In the genomic region with DNA sequence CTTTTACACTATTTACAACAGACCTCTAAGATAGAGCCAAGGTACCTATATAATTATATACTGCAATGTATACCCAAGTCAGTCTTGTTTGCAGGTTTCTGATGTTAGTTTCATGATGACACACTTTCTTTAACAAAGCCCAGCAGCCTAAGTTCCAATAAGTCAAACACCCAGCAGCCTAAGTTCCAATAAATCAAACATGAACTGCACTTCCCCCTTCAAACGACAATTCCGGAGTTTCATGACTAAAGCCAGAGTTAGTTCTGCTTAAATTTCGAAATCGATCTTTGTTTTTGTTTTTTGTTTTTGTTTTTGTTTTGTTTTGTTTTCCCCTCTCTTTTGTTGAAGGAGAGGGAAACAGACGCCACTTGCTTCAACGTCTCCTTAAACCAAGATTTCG, we compare ENCODE assay signal across 10 mouse cellular contexts. TPM values are rescaled to one million over a fixed set of nuclear protein-coding genes. Genes with fewer than 3 reads are reported as not detected.
DNase-seq lines count a peak whose midpoint lies in the region; ATAC-seq and TF ChIP-seq lines count a peak whose summit lies in the region.
"Had no signal": no experiment of that assay in that cellular context is flagged by ENCODE, and none has a peak within 500 bp of the region (broad histone marks: within the 10 kb centered on the region; RNA-seq: fewer than 3 reads in every experiment).

No protein-coding gene starts in this region.

- intact Hi-C loops in heart, postnatal 25 days (cut with DNase I): no loop called here
- intact Hi-C loops in left cerebral cortex, postnatal 36 days (cut with DNase I): no loop called here

- H3K4me3 ChIP-seq in heart, embryonic 11.5 days (ENCODE audit: low read depth, low read length): no peak overlapping the region
- peak overlapping the region; percentile 1; the same call in 1 of the 2 replicates for H3K4me3 ChIP-seq in kidney, embryonic 16.5 days (ENCODE audit: low read length)
- H3K4me3 ChIP-seq in MEL (ENCODE audit: control insufficient read depth in 1 of 2, insufficient read depth in 1 of 2, low read depth in 2 of 2, low read length in 2 of 2): peak overlapping the region; percentile 40 to 58
- 0 out of 2 replicates have a peak overlapping the region, but pooled peaks have one; percentile 21 for H3K4me3 ChIP-seq in liver, embryonic 15.5 days (replicated peaks)
- H3K4me3 ChIP-seq in hindbrain, embryonic 10.5 days: no peak overlapping the region

- peak overlapping the region; percentile 50 for H3K4me2 ChIP-seq in heart, embryonic 11.5 days
- H3K4me2 ChIP-seq in kidney, embryonic 16.5 days (replicated peaks; ENCODE audit: low read depth, low read length): peak overlapping the region; percentile 34
- peak overlapping the region; percentile 52 for H3K4me2 ChIP-seq in liver, embryonic 15.5 days

- no peak for DNase-seq in heart, postnatal 25 days (ENCODE audit: low spot score)
- no peak for DNase-seq in kidney, adult 8-10 months
- DNase-seq in MEL (ENCODE audit: low read depth, low spot score): peak; percentile 14
- DNase-seq in hindbrain, embryonic 10.5 days (ENCODE audit: low spot score): no peak
- DNase-seq in left cerebral cortex, postnatal 36 days (ENCODE audit: low spot score in 2 of 2): no peak
- DNase-seq: cerebellum, adult 11-12 months; thymus, adult 2 months had no signal

- peaks cover 7% of the 10 kb centered on the region for H3K4me1 ChIP-seq in heart, embryonic 11.5 days (ENCODE audit: control insufficient read depth, insufficient read depth, low read length)
- peaks cover 23% of the 10 kb centered on the region for H3K4me1 ChIP-seq in kidney, embryonic 16.5 days (ENCODE audit: insufficient read depth, low read length)
- H3K4me1 ChIP-seq in MEL (ENCODE audit: control insufficient read depth in 1 of 2, insufficient read depth in 2 of 2, low read length in 2 of 2): peaks cover 3 to 12% of the 10 kb centered on the region in 2 experiments; a peak in 3 of 4 replicates
- peaks cover 11% of the 10 kb centered on the region for H3K4me1 ChIP-seq in liver, embryonic 15.5 days (replicated peaks)
- H3K4me1 ChIP-seq in hindbrain, embryonic 10.5 days (replicated peaks): peaks cover 13% of the 10 kb centered on the region

- TF ChIP-seq CTCF in MEL (IDR thresholded peaks at IDR 0.05 in 2 of 3, conservative IDR thresholded peaks at IDR 0.05 in 1 of 3; ENCODE audit: control insufficient read depth in 1 of 3, insufficient read depth in 1 of 3, low read depth in 2 of 3, low read length in 3 of 3, poor library complexity in 1 of 3, severe bottlenecking in 1 of 3): no peak

- no peak for TF ChIP-seq RAD21 in MEL (IDR thresholded peaks at IDR 0.05; ENCODE audit: low read depth, low read length)

- H3K27me3 ChIP-seq in heart, embryonic 11.5 days (ENCODE audit: control insufficient read depth, insufficient read depth, low read length): no peaks in the 10 kb centered on the region
- no peaks in the 10 kb centered on the region for H3K27me3 ChIP-seq in kidney, embryonic 16.5 days (ENCODE audit: insufficient read depth, low read length)
- H3K27me3 ChIP-seq in MEL (ENCODE audit: control insufficient read depth in 1 of 2, insufficient read depth in 2 of 2, low read length in 2 of 2): peaks cover 2% of the 10 kb centered on the region in 2 experiments; a peak in 3 of 4 replicates
- H3K27me3 ChIP-seq in liver, embryonic 15.5 days: no peaks in the 10 kb centered on the region
- no peaks in the 10 kb centered on the region for H3K27me3 ChIP-seq in hindbrain, embryonic 10.5 days (ENCODE audit: insufficient read depth, poor library complexity, severe bottlenecking)

- H3K27ac ChIP-seq in heart, embryonic 11.5 days (ENCODE audit: low read depth, low read length): peak overlapping the region; percentile 62; the same call in 1 of the 2 replicates
- peak overlapping the region; percentile 80 for H3K27ac ChIP-seq in kidney, embryonic 16.5 days (ENCODE audit: low read length)
- no peak overlapping the region for H3K27ac ChIP-seq in MEL (ENCODE audit: control insufficient read depth, low read depth, low read length)
- no peak overlapping the region for H3K27ac ChIP-seq in liver, embryonic 15.5 days (replicated peaks)
- H3K27ac ChIP-seq in hindbrain, embryonic 10.5 days: no peak overlapping the region

- H3K9ac ChIP-seq in heart, embryonic 11.5 days (ENCODE audit: low read depth, low read length): no peak overlapping the region
- H3K9ac ChIP-seq in kidney, embryonic 16.5 days (replicated peaks; ENCODE audit: low read length): no peak overlapping the region; the same call in 1 of the 2 replicates
- H3K9ac ChIP-seq in MEL (ENCODE audit: control insufficient read depth, low read depth, low read length, poor library complexity, severe bottlenecking): 0 out of 2 replicates have a peak overlapping the region, but pooled peaks have one; percentile 15
- no peak overlapping the region for H3K9ac ChIP-seq in liver, embryonic 15.5 days

- H3K79me2 ChIP-seq in MEL (ENCODE audit: control insufficient read depth, insufficient read depth, low read length, poor library complexity): no peaks in the 10 kb centered on the region

- no peak for TF ChIP-seq POLR2A in MEL (IDR thresholded peaks at IDR 0.05; ENCODE audit: control insufficient read depth in 1 of 2, insufficient read depth in 1 of 2, low read depth in 1 of 2, low read length in 2 of 2, poor library complexity in 1 of 2)

- H3K36me3 ChIP-seq in heart, embryonic 11.5 days (ENCODE audit: control insufficient read depth, insufficient read depth, low read length): no peaks in the 10 kb centered on the region
- H3K36me3 ChIP-seq in kidney, embryonic 16.5 days (ENCODE audit: insufficient read depth, low read length): no peaks in the 10 kb centered on the region
- no peaks in the 10 kb centered on the region for H3K36me3 ChIP-seq in MEL (ENCODE audit: control insufficient read depth in 1 of 2, insufficient read depth in 2 of 2, low read length in 2 of 2)
- H3K36me3 ChIP-seq in liver, embryonic 15.5 days (replicated peaks): no peaks in the 10 kb centered on the region
- H3K36me3 ChIP-seq in hindbrain, embryonic 10.5 days: no peaks in the 10 kb centered on the region

- H3K9me3 ChIP-seq in heart, embryonic 11.5 days (replicated peaks; ENCODE audit: control insufficient read depth, low read length): no peaks in the 10 kb centered on the region
- H3K9me3 ChIP-seq in kidney, embryonic 16.5 days (ENCODE audit: low read length): no peaks in the 10 kb centered on the region
- no peaks in the 10 kb centered on the region for H3K9me3 ChIP-seq in MEL (replicated peaks; ENCODE audit: insufficient read depth, low read length)
- H3K9me3 ChIP-seq in liver, embryonic 15.5 days (replicated peaks): no peaks in the 10 kb centered on the region
- H3K9me3 ChIP-seq in hindbrain, embryonic 10.5 days: no peaks in the 10 kb centered on the region

- no peak for TF ChIP-seq EP300 in MEL (IDR thresholded peaks at IDR 0.05; ENCODE audit: low read depth in 1 of 2, low read length in 2 of 2)

- WGBS in heart, embryonic 11.5 days (ENCODE audit: insufficient replicate concordance): 65% methylated on average over 7 of the region's 7 CpGs
- WGBS in kidney, embryonic 16.5 days: 24% methylated on average over 7 of the region's 7 CpGs
- 7% methylated on average over 7 of the region's 7 CpGs for WGBS in liver, embryonic 15.5 days (ENCODE audit: insufficient replicate concordance)
- WGBS in hindbrain, embryonic 10.5 days: 73% methylated on average over 7 of the region's 7 CpGs

- ATAC-seq in heart, embryonic 11.5 days (replicated peaks; ENCODE audit: insufficient number of reproducible peaks, low FRiP score, low TSS enrichment): no peak
- no peak for ATAC-seq in kidney, embryonic 16.5 days (ENCODE audit: low FRiP score, low TSS enrichment)
- ATAC-seq in liver, embryonic 15.5 days (ENCODE audit: insufficient read depth): no peak

TF ChIP-seq in MEL, 35 proteins besides CTCF, POLR2A, EP300 and RAD21:
- no peak for TF ChIP-seq ZMIZ1 (IDR thresholded peaks at IDR 0.05; ENCODE audit: low read depth, low read length)
- no peak for TF ChIP-seq POLR2AphosphoS2 (IDR thresholded peaks at IDR 0.05; ENCODE audit: low read length)
- no peak for TF ChIP-seq E2F4 (IDR thresholded peaks at IDR 0.05; ENCODE audit: borderline replicate concordance, low read depth, low read length)
- no peak for TF ChIP-seq USF2 (IDR thresholded peaks at IDR 0.05; ENCODE audit: borderline replicate concordance in 1 of 2, insufficient read depth in 1 of 2, low read depth in 1 of 2, low read length in 2 of 2)
TF ChIP-seq in MEL: peak in this region for 0.

RNA-seq across cellular contexts. Expression of gene Hmcn1, which starts 47.1 kb away (rescaled TPM):
- polyA plus RNA-seq in heart, embryonic 11.5 days (2014; fragmentation: Nextera tagmentation; extraction: Ambion mirVana): 18.0 and 24.8 TPM in 2 replicates
- 10 to 100 TPM; 15.8 to 16.9 TPM for total RNA-seq in heart, postnatal 25 days (2021)
- polyA plus RNA-seq in kidney, embryonic 16.5 days (2015; fragmentation: Nextera tagmentation; extraction: Ambion mirVana): 21.9 and 23.6 TPM in 2 replicates
- total RNA-seq in MEL (2012; rRNA removed): not detected in 2 replicates
- polyA plus RNA-seq in MEL (2012; ENCODE audit: insufficient read depth in 1 of 2, insufficient read length in 2 of 2, low read depth in 1 of 2, low replicate concordance in 2 of 2, missing spikeins in 1 of 2): not detected
- 1.7 and 2.0 TPM in 2 replicates for polyA plus RNA-seq in liver, embryonic 15.5 days (2015; fragmentation: Nextera tagmentation; extraction: Ambion mirVana)
- 6.9 and 9.0 TPM in 2 replicates for polyA plus RNA-seq in hindbrain, embryonic 10.5 days (2016; fragmentation: Nextera tagmentation; extraction: Ambion mirVana)
- 1 to 10 TPM; 1.9 to 2.2 TPM for total RNA-seq in left cerebral cortex, postnatal 36 days (2021)

Comparison
In these comparisons a context has a peak if more than half of its experiments do, and no peak if none do; other contexts are left out.
1. H3K27ac ChIP-seq: peak in heart, embryonic 11.5 days (single experiment) and kidney, embryonic 16.5 days (single experiment); none in MEL (single experiment), liver, embryonic 15.5 days (single experiment) and hindbrain, embryonic 10.5 days (single experiment).
2. H3K4me3 ChIP-seq: peak in kidney, embryonic 16.5 days (single experiment), MEL (2 of 2) and liver, embryonic 15.5 days (single experiment); none in heart, embryonic 11.5 days (single experiment) and hindbrain, embryonic 10.5 days (single experiment).
3. Peak in every context shown above with its lines, with median percentiles within 50 percentile points of each other: H3K4me2 ChIP-seq.